Mouse (Mus musculus) forebrain, embryonic 13.5 days (tissue): ENCODE results near the gene Cinp. TPM values are rescaled to one million over a fixed set of nuclear protein-coding genes. Genes with fewer than 3 reads are reported as not detected.
"Not testable (repeated sequence)": the region's sequence is repeated elsewhere in the genome, so short reads cannot be mapped to it uniquely, and the experiment has no call there.

ENCODE experiments used
- ATAC-seq: fragments of 200-750 bp; cut with Nextera tagmentation; 2 replicates; pipeline ENCODE4 v1.8.0; 2017
- H3K27ac ChIP-seq: fragments of 300-500 bp; sonication (generic); 2 replicates; pipeline ENCODE4 v1.5.1; 2015; ENCODE audit warnings: inconsistent platforms, mild to moderate bottlenecking, moderate library complexity
- H3K27me3 ChIP-seq: fragments of 300-500 bp; sonication (generic); 2 replicates; pipeline ENCODE4 v1.6.1; 2015; ENCODE audit warnings: mild to moderate bottlenecking, inconsistent platforms
- H3K36me3 ChIP-seq: fragments of 300-500 bp; sonication (generic); 2 replicates; pipeline ENCODE4 v1.6.1; 2015; ENCODE audit warnings: mild to moderate bottlenecking, inconsistent platforms; ENCODE audit not compliant: poor library complexity, severe bottlenecking
- H3K4me1 ChIP-seq: fragments of 300-500 bp; sonication (generic); 2 replicates; pipeline ENCODE4 v1.6.1; 2015; ENCODE audit warnings: inconsistent platforms
- H3K4me2 ChIP-seq: fragments of 300-500 bp; sonication (generic); 2 replicates; pipeline ENCODE4 v1.6.1; 2015; ENCODE audit warnings: inconsistent platforms, mild to moderate bottlenecking, moderate library complexity
- H3K4me3 ChIP-seq: fragments of 300-500 bp; sonication (generic); 2 replicates; pipeline ENCODE4 v1.5.1; 2015; ENCODE audit warnings: mild to moderate bottlenecking, inconsistent platforms
- H3K9ac ChIP-seq: fragments of 300-500 bp; sonication (generic); 2 replicates; pipeline ENCODE4 v1.6.1; 2015; ENCODE audit warnings: mild to moderate bottlenecking, inconsistent platforms
- H3K9me3 ChIP-seq: fragments of 300-500 bp; sonication (generic); replicated peaks from 2 replicates; pipeline ENCODE4 v1.6.1; 2016; ENCODE audit warnings: inconsistent platforms
- WGBS: fragments of 180-500 bp; shearing (Covaris S2); methylation state at CpG from one replicate; pipeline ENCODE4 v1.1.7; 2015; 5-methylcytosine and 5-hydroxymethylcytosine counted together
- polyA plus RNA-seq: library from polyadenylated mRNA; unstranded; fragments of >200 nt; fragmentation: Nextera tagmentation; extraction: Ambion mirVana; gene quantifications from 2 replicates; pipeline ENCODE4 v1.2.1, GENCODE M21; 2015

Gene Cinp
- polyA plus RNA-seq, 1 experiment from 2014 or later = 76.6 TPM

GRCm38 (mm10) chr12:110888606-110889005, 339 bp downstream of the Cinp start:
- Histone ChIP-seq H3K4me2 (peak overlapping the region; percentile 94), H3K9ac (peak overlapping the region; percentile 90), H3K27ac (no peak overlapping the region), H3K27me3 (no peaks in the 10 kb centered on the region), H3K4me1 (peaks cover 22% of the 10 kb centered on the region), H3K36me3 (peaks cover 4% of the 10 kb centered on the region), H3K4me3 (peak overlapping the region; percentile 69), H3K9me3 (no peaks in the 10 kb centered on the region)
- under 1% methylated on average over 25 of the region's 25 CpGs for WGBS
- ATAC-seq = peak; percentile 72

GRCm38 (mm10) chr12:110888106-110888505, 839 bp downstream of the Cinp start:
- H3K9me3 ChIP-seq = no peaks in the 10 kb centered on the region
- 46% methylated on average over 12 of the region's 12 CpGs for WGBS
- peak overlapping the region; percentile 69 for H3K4me3 ChIP-seq
- peak overlapping the region; percentile 94 for H3K4me2 ChIP-seq
- H3K36me3 ChIP-seq = peaks cover 9% of the 10 kb centered on the region
- H3K27me3 ChIP-seq = no peaks in the 10 kb centered on the region
- H3K9ac ChIP-seq = peak overlapping the region; percentile 90
- H3K27ac ChIP-seq = no peak overlapping the region
- peaks cover 22% of the 10 kb centered on the region for H3K4me1 ChIP-seq
- no peak for ATAC-seq

GRCm38 (mm10) chr12:110885251-110885650, 3.7 kb downstream of the Cinp start:
- no peaks in the 10 kb centered on the region for H3K27me3 ChIP-seq
- no peak overlapping the region for H3K4me3 ChIP-seq
- peaks cover 30% of the 10 kb centered on the region for H3K36me3 ChIP-seq
- no peak overlapping the region for H3K9ac ChIP-seq
- 96% methylated on average over 2 of the region's 2 CpGs for WGBS
- no peak overlapping the region for H3K4me2 ChIP-seq
- ATAC-seq = no peak
- no peaks in the 10 kb centered on the region for H3K9me3 ChIP-seq
- no peak overlapping the region for H3K27ac ChIP-seq
- peaks cover 18% of the 10 kb centered on the region for H3K4me1 ChIP-seq

- no peak overlapping the region for H3K27ac ChIP-seq
- no peaks in the 10 kb centered on the region for H3K9me3 ChIP-seq
- H3K36me3 ChIP-seq = peaks cover 55% of the 10 kb centered on the region
- H3K4me1 ChIP-seq = no peaks in the 10 kb centered on the region
- WGBS = 88% methylated on average over 7 of the region's 7 CpGs
- no peak overlapping the region for H3K9ac ChIP-seq
- H3K27me3 ChIP-seq = no peaks in the 10 kb centered on the region
- H3K4me2 ChIP-seq = no peak overlapping the region
- ATAC-seq = no peak
- H3K4me3 ChIP-seq = no peak overlapping the region
These were observed 6.7 kb downstream of the Cinp start for GRCm38 (mm10) chr12:110882291-110882690.

- Histone ChIP-seq H3K9me3 (no peaks in the 10 kb centered on the region), H3K36me3 (peaks cover 94% of the 10 kb centered on the region), H3K9ac (no peak overlapping the region), H3K27ac (no peak overlapping the region), H3K4me2 (no peak overlapping the region), H3K4me1 (no peaks in the 10 kb centered on the region), H3K4me3 (no peak overlapping the region), H3K27me3 (no peaks in the 10 kb centered on the region)
- WGBS = 93% methylated on average over 2 of the region's 2 CpGs
- no peak for ATAC-seq
These were observed 13.6 kb downstream of the Cinp start for GRCm38 (mm10) chr12:110875351-110875750.

- 95% methylated on average over 5 of the region's 5 CpGs for WGBS
These were observed 17.7 kb downstream of the Cinp start for GRCm38 (mm10) chr12:110871247-110871646.

GRCm38 (mm10) chr12:110870107-110870506, 18.8 kb downstream of the Cinp start:
- WGBS = 88% methylated on average over 4 of the region's 4 CpGs
- H3K9me3 ChIP-seq = no peaks in the 10 kb centered on the region
- no peaks in the 10 kb centered on the region for H3K4me1 ChIP-seq
- no peak overlapping the region for H3K9ac ChIP-seq
- no peak for ATAC-seq
- H3K27me3 ChIP-seq = no peaks in the 10 kb centered on the region
- H3K4me3 ChIP-seq = no peak overlapping the region
- no peak overlapping the region for H3K27ac ChIP-seq
- H3K36me3 ChIP-seq = peaks cover 86% of the 10 kb centered on the region
- H3K4me2 ChIP-seq = no peak overlapping the region

More at GRCm38 (mm10) chr12:110871247-110871646, 17.7 kb downstream of the Cinp start:
- Histone ChIP-seq H3K9me3 (no peaks in the 10 kb centered on the region), H3K9ac (no peak overlapping the region), H3K36me3 (peaks cover 90% of the 10 kb centered on the region), H3K27me3 (no peaks in the 10 kb centered on the region), H3K4me2 (no peak overlapping the region), H3K27ac (no peak overlapping the region), H3K4me1 (no peaks in the 10 kb centered on the region), H3K4me3 (no peak overlapping the region)
- ATAC-seq = no peak

GRCm38 (mm10) chr12:110865989-110866388, 23.0 kb downstream of the Cinp start:
- no peak overlapping the region for H3K4me3 ChIP-seq
- no peaks in the 10 kb centered on the region for H3K9me3 ChIP-seq
- H3K4me2 ChIP-seq = no peak overlapping the region
- ATAC-seq = no peak
- no peak overlapping the region for H3K9ac ChIP-seq
- 66% methylated on average over 10 of the region's 10 CpGs for WGBS
- 0 out of 2 replicates have a peak overlapping the region, but pooled peaks have one; percentile 35 for H3K27ac ChIP-seq
- H3K36me3 ChIP-seq = peaks cover 57% of the 10 kb centered on the region
- no peaks in the 10 kb centered on the region for H3K27me3 ChIP-seq
- no peaks in the 10 kb centered on the region for H3K4me1 ChIP-seq

- Histone ChIP-seq H3K4me1 (no peaks in the 10 kb centered on the region), H3K4me3 (no peak overlapping the region), H3K27me3 (no peaks in the 10 kb centered on the region), H3K36me3 (peaks cover 54% of the 10 kb centered on the region), H3K27ac (0 out of 2 replicates have a peak overlapping the region, but pooled peaks have one; percentile 35), H3K9me3 (no peaks in the 10 kb centered on the region), H3K4me2 (no peak overlapping the region), H3K9ac (no peak overlapping the region)
- WGBS = 31% methylated on average over 4 of the region's 6 CpGs
- ATAC-seq = no peak
These were observed 23.4 kb downstream of the Cinp start for GRCm38 (mm10) chr12:110865571-110865970.

GRCm38 (mm10) chr12:110864008-110864407, 24.9 kb downstream of the Cinp start:
- WGBS = 93% methylated on average over 6 of the region's 6 CpGs
- Histone ChIP-seq H3K27ac (no peak overlapping the region), H3K4me2 (no peak overlapping the region), H3K4me1 (no peaks in the 10 kb centered on the region), H3K9ac (no peak overlapping the region), H3K9me3 (no peaks in the 10 kb centered on the region), H3K27me3 (no peaks in the 10 kb centered on the region), H3K4me3 (no peak overlapping the region), H3K36me3 (peaks cover 46% of the 10 kb centered on the region)
- ATAC-seq = no peak

- Histone ChIP-seq H3K4me2 (no peak overlapping the region), H3K27ac (no peak overlapping the region), H3K9me3 (no peaks in the 10 kb centered on the region), H3K4me1 (no peaks in the 10 kb centered on the region), H3K4me3 (no peak overlapping the region), H3K36me3 (peaks cover 30% of the 10 kb centered on the region), H3K9ac (no peak overlapping the region), H3K27me3 (no peaks in the 10 kb centered on the region)
- no peak for ATAC-seq
- 56% methylated on average over 7 of the region's 7 CpGs for WGBS
These were observed 27.7 kb downstream of the Cinp start for GRCm38 (mm10) chr12:110861256-110861655.

- no peak for ATAC-seq
- no peak overlapping the region for H3K4me2 ChIP-seq
- H3K27ac ChIP-seq = no peak overlapping the region
- no peak overlapping the region for H3K4me3 ChIP-seq
- H3K4me1 ChIP-seq = no peaks in the 10 kb centered on the region
- H3K36me3 ChIP-seq = peaks cover 33% of the 10 kb centered on the region
- no peaks in the 10 kb centered on the region for H3K27me3 ChIP-seq
- no peak overlapping the region for H3K9ac ChIP-seq
- no peaks in the 10 kb centered on the region for H3K9me3 ChIP-seq
These were observed 28.7 kb downstream of the Cinp start for GRCm38 (mm10) chr12:110860293-110860692.

- peaks cover 36% of the 10 kb centered on the region for H3K36me3 ChIP-seq
- WGBS = 95% methylated on average over 15 of the region's 15 CpGs
- not testable (repeated sequence) for H3K27ac ChIP-seq
These were observed 30.3 kb downstream of the Cinp start for GRCm38 (mm10) chr12:110858681-110859080.

More at GRCm38 (mm10) chr12:110858681-110859080, 30.3 kb downstream of the Cinp start:
- H3K4me3 ChIP-seq, ATAC-seq, H3K4me2 ChIP-seq, H3K9me3 ChIP-seq, H3K9ac ChIP-seq, H3K4me1 ChIP-seq, H3K27me3 ChIP-seq: not testable (repeated sequence)
